Mouse (Mus musculus): ENCODE data around the gene Ppp4c. TPM values are rescaled to one million over a fixed set of nuclear protein-coding genes. Genes with fewer than 3 reads are reported as not detected.

The Ppp4c gene
- polyA plus RNA-seq, 1 experiment: 189 TPM

DNA sequence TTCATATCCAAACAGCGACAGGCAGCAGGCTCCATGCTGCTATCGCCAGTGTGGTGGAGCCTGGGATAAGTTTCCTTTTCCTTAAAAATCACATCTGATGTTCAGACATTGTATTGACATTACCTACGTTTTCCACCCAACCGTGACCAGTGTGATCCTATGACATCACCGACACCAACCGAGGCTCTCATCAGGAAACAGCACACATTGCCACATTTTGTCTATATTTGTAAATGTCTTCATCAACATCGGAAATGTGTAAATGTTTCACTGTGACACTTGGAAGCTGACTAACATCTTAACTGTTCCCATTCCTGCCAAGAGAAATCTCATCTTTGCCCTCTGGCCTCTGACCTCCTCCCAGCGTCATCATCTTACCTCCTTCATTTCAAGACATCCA is 56.2 kb downstream of the Ppp4c start:
- Histone ChIP-seq H3K4me3 (ENCODE audit: insufficient read depth, poor library complexity, severe bottlenecking) (no peak overlapping the region), H3K79me3 (ENCODE audit: low read depth) (no peaks in the 10 kb centered on the region), H3K27me3 (ENCODE audit: control insufficient read depth, insufficient read depth, insufficient read length) (no peaks in the 10 kb centered on the region), H3ac (ENCODE audit: control insufficient read depth, insufficient read length, low read depth) (no peak overlapping the region), H3K79me2 (ENCODE audit: control insufficient read depth, insufficient read depth) (no peaks in the 10 kb centered on the region), H3K36me3 (ENCODE audit: control insufficient read depth, insufficient read depth) (no peaks in the 10 kb centered on the region)
- TF ChIP-seq MYOG (IDR thresholded peaks at IDR 0.05; ENCODE audit: control insufficient read depth, extremely low read depth, insufficient read length): no peak

Other genes with a start within 250 kb of the Ppp4c start
- 228 TPM for gene Eif3c, start 226.1 kb downstream of the Ppp4c start, polyA plus RNA-seq (2012; fragmentation: generic; extraction: Trizol)
- 2.0 TPM for gene Apobr, start 207.6 kb downstream of the Ppp4c start, polyA plus RNA-seq (2012; fragmentation: generic; extraction: Trizol)
- gene Cln3, start 206.7 kb downstream of the Ppp4c start, polyA plus RNA-seq (2012; fragmentation: generic; extraction: Trizol): 4.5 TPM
- gene Il27, start 197.6 kb downstream of the Ppp4c start, polyA plus RNA-seq (2012; fragmentation: generic; extraction: Trizol): not detected
- gene Nupr1, start 161.6 kb downstream of the Ppp4c start, polyA plus RNA-seq (2012; fragmentation: generic; extraction: Trizol): 49.9 TPM
- gene Sgf29, start 143.2 kb downstream of the Ppp4c start, polyA plus RNA-seq (2012; fragmentation: generic; extraction: Trizol): 39.3 TPM
- gene Sult1a1, start 116.1 kb downstream of the Ppp4c start, polyA plus RNA-seq (2012; fragmentation: generic; extraction: Trizol): 0.07 TPM
- gene Bola2, start 97.1 kb downstream of the Ppp4c start, polyA plus RNA-seq (2012; fragmentation: generic; extraction: Trizol): 116 TPM
- 5.4 TPM for gene Slx1b, start 96.7 kb downstream of the Ppp4c start, polyA plus RNA-seq (2012; fragmentation: generic; extraction: Trizol)
- gene Coro1a, start 84.7 kb downstream of the Ppp4c start, polyA plus RNA-seq (2012; fragmentation: generic; extraction: Trizol): 1.9 TPM
- 168 TPM for gene Mapk3, start 32.9 kb downstream of the Ppp4c start, polyA plus RNA-seq (2012; fragmentation: generic; extraction: Trizol)
- gene Gdpd3, start 26.2 kb downstream of the Ppp4c start, polyA plus RNA-seq (2012; fragmentation: generic; extraction: Trizol): 1.7 TPM
- 16.6 TPM for gene Ypel3, start 15.5 kb downstream of the Ppp4c start, polyA plus RNA-seq (2012; fragmentation: generic; extraction: Trizol)
- 0.01 TPM for gene Tbx6, start 11.0 kb downstream of the Ppp4c start, polyA plus RNA-seq (2012; fragmentation: generic; extraction: Trizol)
- gene Fam57b, start 5.2 kb upstream of the Ppp4c start, polyA plus RNA-seq (2012; fragmentation: generic; extraction: Trizol): 0.08 TPM
- gene 4930451I11Rik, start 39.1 kb upstream of the Ppp4c start, polyA plus RNA-seq (2012; fragmentation: generic; extraction: Trizol): not detected
- not detected for gene Doc2a, start 54.9 kb upstream of the Ppp4c start, polyA plus RNA-seq (2012; fragmentation: generic; extraction: Trizol)
- 53.9 TPM for gene Hirip3, start 69.5 kb upstream of the Ppp4c start, polyA plus RNA-seq (2012; fragmentation: generic; extraction: Trizol)
- gene Ino80e, start 69.9 kb upstream of the Ppp4c start, polyA plus RNA-seq (2012; fragmentation: generic; extraction: Trizol): 105 TPM
- 27.9 TPM for gene Taok2, start 92.2 kb upstream of the Ppp4c start, polyA plus RNA-seq (2012; fragmentation: generic; extraction: Trizol)
- gene Tmem219, start 130.4 kb upstream of the Ppp4c start, polyA plus RNA-seq (2012; fragmentation: generic; extraction: Trizol): 26.7 TPM
- 18.3 TPM for gene Kctd13, start 136.4 kb upstream of the Ppp4c start, polyA plus RNA-seq (2012; fragmentation: generic; extraction: Trizol)
- 0.07 TPM for gene Asphd1, start 157.1 kb upstream of the Ppp4c start, polyA plus RNA-seq (2012; fragmentation: generic; extraction: Trizol)
- 0.11 TPM for gene Sez6l2, start 158.1 kb upstream of the Ppp4c start, polyA plus RNA-seq (2012; fragmentation: generic; extraction: Trizol)
- 115 TPM for gene Cdipt, start 183.4 kb upstream of the Ppp4c start, polyA plus RNA-seq (2012; fragmentation: generic; extraction: Trizol)
- 0.06 TPM for gene Cdiptos, start 183.6 kb upstream of the Ppp4c start, polyA plus RNA-seq (2012; fragmentation: generic; extraction: Trizol)
- gene Mvp, start 222.1 kb upstream of the Ppp4c start, polyA plus RNA-seq (2012; fragmentation: generic; extraction: Trizol): 32.7 TPM
- gene Pagr1b, start 224.0 kb upstream of the Ppp4c start, polyA plus RNA-seq (2012; fragmentation: generic; extraction: Trizol): 1.2 TPM
- 22.3 TPM for gene Pagr1a, start 224.9 kb upstream of the Ppp4c start, polyA plus RNA-seq (2012; fragmentation: generic; extraction: Trizol)
- gene Gm42742, start 228.6 kb upstream of the Ppp4c start, polyA plus RNA-seq (2012; fragmentation: generic; extraction: Trizol): 39.7 TPM
- 0.02 TPM for gene Prrt2, start 228.7 kb upstream of the Ppp4c start, polyA plus RNA-seq (2012; fragmentation: generic; extraction: Trizol)
- 141 TPM for gene Maz, start 234.5 kb upstream of the Ppp4c start, polyA plus RNA-seq (2012; fragmentation: generic; extraction: Trizol)
- gene Kif22, start 250.0 kb upstream of the Ppp4c start, polyA plus RNA-seq (2012; fragmentation: generic; extraction: Trizol): 75.4 TPM

Measured in C2C12 (cell line).